Mouse (Mus musculus) intestine, postnatal 0 days (tissue): ENCODE data around the gene Edn2. TPM values are rescaled to one million over a fixed set of nuclear protein-coding genes. Genes with fewer than 3 reads are reported as not detected.
A peak's percentile ranks its signal among the peaks of the same experiment; 100 is the strongest.

ENCODE experiments used
- ATAC-seq: fragments of 200-750 bp; cut with Nextera tagmentation; 2 replicates; pipeline ENCODE4 v1.8.0; 2017; ENCODE audit warnings: mild to moderate bottlenecking, moderate TSS enrichment, moderate library complexity
- H3K27ac ChIP-seq: fragments of 300-500 bp; sonication (generic); 2 replicates; pipeline ENCODE4 v1.5.1; 2014; ENCODE audit warnings: mild to moderate bottlenecking, low read depth, low read length, moderate library complexity
- H3K27me3 ChIP-seq: fragments of 300-500 bp; sonication (generic); replicated peaks from 2 replicates; pipeline ENCODE4 v1.6.1; 2014; ENCODE audit warnings: low read length, mixed read lengths; ENCODE audit not compliant: control insufficient read depth, insufficient read depth
- H3K36me3 ChIP-seq: fragments of 300-500 bp; sonication (generic); 2 replicates; pipeline ENCODE4 v1.6.1; 2014; ENCODE audit warnings: mild to moderate bottlenecking, moderate library complexity; ENCODE audit not compliant: control insufficient read depth, insufficient read depth
- H3K4me1 ChIP-seq: fragments of 300-500 bp; sonication (generic); replicated peaks from 2 replicates; pipeline ENCODE4 v1.6.1; 2014; ENCODE audit warnings: antibody characterized with exemption, low read length, mixed read lengths; ENCODE audit not compliant: control insufficient read depth, insufficient read depth
- H3K4me2 ChIP-seq: fragments of 300-500 bp; sonication (generic); replicated peaks from 2 replicates; pipeline ENCODE4 v1.6.1; 2014; ENCODE audit warnings: low read depth, mild to moderate bottlenecking, moderate library complexity
- H3K4me3 ChIP-seq: fragments of 300-500 bp; sonication (generic); 2 replicates; pipeline ENCODE4 v1.5.1; 2014; ENCODE audit warnings: low read depth, low read length
- H3K9ac ChIP-seq: fragments of 300-500 bp; sonication (generic); 2 replicates; pipeline ENCODE4 v1.6.1; 2014; ENCODE audit warnings: mild to moderate bottlenecking, low read depth, low read length
- H3K9me3 ChIP-seq: fragments of 300-500 bp; sonication (generic); 2 replicates; pipeline ENCODE4 v1.6.1; 2016; ENCODE audit warnings: mixed run types; ENCODE audit not compliant: control insufficient read depth
- CTCF ChIP-seq: sonication (generic); IDR thresholded peaks from 2 replicates; pipeline ENCODE4 v1.5.1; 2016; ENCODE audit warnings: low read depth, mild to moderate bottlenecking, control low read depth, antibody characterized with exemption, moderate library complexity
- WGBS: fragments of 180-500 bp; shearing (Covaris S2); extraction: QIAGEN DNeasy Blood & Tissue Kit; methylation state at CpG from one replicate; pipeline ENCODE4 v1.1.7; 2014; 5-methylcytosine and 5-hydroxymethylcytosine counted together
- polyA plus RNA-seq: library from polyadenylated mRNA; unstranded; fragments of >200 nt; fragmentation: Nextera tagmentation; extraction: Ambion mirVana; gene quantifications from 2 replicates; pipeline ENCODE4 v1.2.1, GENCODE M21; 2015

Edn2 gene
- polyA plus RNA-seq, 1 experiment from 2014 or later, result 5.6 TPM

DNA sequence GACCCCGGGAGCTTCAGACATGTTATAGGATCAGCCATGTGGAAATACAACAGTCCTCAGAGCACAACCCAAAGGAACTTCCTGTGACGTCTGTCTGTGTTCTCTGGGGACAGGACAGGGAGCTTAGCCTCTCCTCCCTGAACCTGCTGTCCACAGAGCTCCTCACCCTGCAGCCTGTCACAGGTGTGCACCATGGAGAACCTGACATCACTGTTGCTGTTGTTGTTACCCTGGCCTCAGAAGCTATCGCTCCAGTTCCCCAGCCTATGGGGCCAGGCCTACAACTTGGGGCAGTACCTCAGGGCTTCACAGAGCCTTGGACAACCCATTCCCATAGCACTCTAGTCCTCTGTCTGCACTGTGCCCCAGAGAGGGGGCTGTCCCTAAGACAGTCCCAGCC lies 33.7 kb upstream of the Edn2 start:
- Histone ChIP-seq H3K27me3 (no peaks in the 10 kb centered on the region), H3K36me3 (no peaks in the 10 kb centered on the region), H3K9ac (no peak overlapping the region), H3K4me1 (no peaks in the 10 kb centered on the region), H3K9me3 (no peaks in the 10 kb centered on the region), H3K27ac (no peak overlapping the region), H3K4me3 (no peak overlapping the region), H3K4me2 (no peak overlapping the region)
- no peak for TF ChIP-seq CTCF
- WGBS, result 82% methylated on average over 3 of the region's 3 CpGs
- ATAC-seq, result no peak

DNA sequence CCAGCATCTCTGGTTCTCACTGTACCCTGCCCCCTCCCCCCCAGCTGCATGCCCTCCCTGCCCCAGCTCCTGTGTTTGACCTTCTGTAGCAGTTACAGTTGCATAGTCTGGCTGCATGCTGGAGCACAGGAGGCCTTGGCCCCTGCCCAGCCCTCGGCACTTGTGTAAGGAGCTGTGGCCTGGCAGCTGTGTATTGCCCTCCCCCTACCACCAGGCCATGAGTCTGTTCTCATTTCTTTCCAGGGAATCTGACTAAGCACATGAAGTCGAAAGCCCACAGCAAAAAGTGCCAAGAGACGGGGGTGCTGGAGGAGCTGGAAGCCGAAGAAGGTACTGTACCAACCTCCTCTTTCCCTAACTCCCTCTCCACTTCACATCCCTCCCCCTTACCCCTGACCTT lies 33.0 kb upstream of the Edn2 start:
- 66% methylated on average over 4 of the region's 4 CpGs for WGBS
- H3K36me3 ChIP-seq, result no peaks in the 10 kb centered on the region
- no peak overlapping the region for H3K27ac ChIP-seq
- TF ChIP-seq CTCF, result no peak
- no peaks in the 10 kb centered on the region for H3K27me3 ChIP-seq
- ATAC-seq, result no peak
- no peak overlapping the region for H3K4me3 ChIP-seq
- no peaks in the 10 kb centered on the region for H3K4me1 ChIP-seq
- no peak overlapping the region for H3K4me2 ChIP-seq
- H3K9me3 ChIP-seq, result no peaks in the 10 kb centered on the region
- H3K9ac ChIP-seq, result no peak overlapping the region

GRCm38 (mm10) chr4:120129233-120129885 lies 31.6 kb upstream of the Edn2 start:
- TF ChIP-seq CTCF, result peak; percentile 94
- Histone ChIP-seq H3K4me2 (no peak overlapping the region), H3K9me3 (no peaks in the 10 kb centered on the region), H3K36me3 (no peaks in the 10 kb centered on the region; the same call in 1 of the 2 replicates), H3K27me3 (no peaks in the 10 kb centered on the region), H3K9ac (no peak overlapping the region), H3K4me3 (no peak overlapping the region), H3K27ac (no peak overlapping the region), H3K4me1 (no peaks in the 10 kb centered on the region)
- WGBS, result 51% methylated on average over 4 of the region's 4 CpGs
- no peak; the same call in 1 of the 2 replicates for ATAC-seq

DNA sequence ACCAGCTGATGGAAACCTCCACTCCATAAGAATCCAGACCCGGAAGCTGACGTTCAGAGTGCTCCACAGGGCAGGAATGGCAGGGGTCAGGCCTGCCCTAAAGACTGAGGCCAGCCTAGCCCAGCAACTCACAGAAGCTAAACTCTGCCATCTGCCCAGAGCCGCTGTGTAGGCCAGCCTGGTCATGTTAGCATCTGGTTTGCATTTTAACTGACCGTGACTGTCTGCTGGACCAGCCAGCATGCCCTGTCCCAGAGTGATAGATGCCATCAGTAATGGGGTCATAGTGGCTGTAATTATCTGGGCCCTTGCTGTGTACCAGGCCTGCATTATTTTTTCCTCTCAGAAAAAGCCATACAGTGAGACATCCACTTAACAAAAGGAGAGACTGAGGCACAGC lies 30.1 kb upstream of the Edn2 start:
- no peaks in the 10 kb centered on the region for H3K27me3 ChIP-seq
- TF ChIP-seq CTCF, result no peak
- 91% methylated on average over 4 of the region's 4 CpGs for WGBS

DNA sequence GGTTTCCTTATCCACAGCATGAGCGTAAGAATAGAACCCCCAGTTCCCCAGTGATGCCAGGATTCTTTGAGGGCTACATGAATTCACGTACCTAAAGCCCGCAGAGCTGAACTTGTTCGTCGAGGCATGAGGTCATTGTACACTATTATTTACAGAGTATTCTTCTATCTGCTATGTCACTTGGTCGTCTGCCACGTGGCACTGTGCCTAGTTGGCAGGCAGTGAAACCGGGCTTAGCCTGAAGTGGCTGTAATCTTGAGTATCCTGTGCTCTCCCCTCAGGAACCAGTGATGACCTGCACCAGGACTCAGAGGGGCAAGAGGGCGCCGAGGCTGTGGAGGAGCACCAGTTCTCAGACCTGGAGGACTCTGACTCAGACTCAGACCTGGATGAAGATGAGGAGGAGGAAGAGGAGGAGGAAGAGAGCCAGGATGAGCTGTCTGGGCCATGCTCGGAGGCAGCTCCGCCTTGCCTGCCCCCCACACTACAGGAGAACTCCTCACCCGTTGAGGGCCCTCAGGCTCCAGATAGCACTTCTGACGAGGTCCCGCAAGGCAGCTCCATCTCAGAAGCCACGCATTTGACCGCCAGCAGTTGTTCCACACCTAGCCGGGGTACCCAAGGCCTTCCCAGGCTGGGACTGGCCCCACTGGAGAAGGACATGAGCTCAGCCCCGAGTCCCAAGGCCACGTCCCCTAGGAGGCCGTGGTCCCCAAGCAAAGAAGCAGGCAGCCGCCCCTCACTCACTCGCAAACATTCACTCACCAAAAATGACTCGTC lies 29.4 kb upstream of the Edn2 start:
- 71% methylated on average over 24 of the region's 24 CpGs for WGBS
- ATAC-seq, result no peak
- TF ChIP-seq CTCF, result no peak
- Histone ChIP-seq H3K9me3 (no peaks in the 10 kb centered on the region), H3K4me1 (no peaks in the 10 kb centered on the region), H3K4me2 (no peak overlapping the region), H3K36me3 (no peaks in the 10 kb centered on the region; the same call in 1 of the 2 replicates), H3K9ac (no peak overlapping the region), H3K27ac (no peak overlapping the region), H3K4me3 (no peak overlapping the region), H3K27me3 (no peaks in the 10 kb centered on the region)

More for the DNA sequence above, 30.1 kb upstream of the Edn2 start:
- ATAC-seq, result no peak
- no peaks in the 10 kb centered on the region; the same call in 1 of the 2 replicates for H3K36me3 ChIP-seq
- no peak overlapping the region for H3K9ac ChIP-seq
- no peaks in the 10 kb centered on the region for H3K9me3 ChIP-seq
- H3K27ac ChIP-seq, result no peak overlapping the region
- no peak overlapping the region for H3K4me3 ChIP-seq
- no peak overlapping the region for H3K4me2 ChIP-seq
- H3K4me1 ChIP-seq, result no peaks in the 10 kb centered on the region

DNA sequence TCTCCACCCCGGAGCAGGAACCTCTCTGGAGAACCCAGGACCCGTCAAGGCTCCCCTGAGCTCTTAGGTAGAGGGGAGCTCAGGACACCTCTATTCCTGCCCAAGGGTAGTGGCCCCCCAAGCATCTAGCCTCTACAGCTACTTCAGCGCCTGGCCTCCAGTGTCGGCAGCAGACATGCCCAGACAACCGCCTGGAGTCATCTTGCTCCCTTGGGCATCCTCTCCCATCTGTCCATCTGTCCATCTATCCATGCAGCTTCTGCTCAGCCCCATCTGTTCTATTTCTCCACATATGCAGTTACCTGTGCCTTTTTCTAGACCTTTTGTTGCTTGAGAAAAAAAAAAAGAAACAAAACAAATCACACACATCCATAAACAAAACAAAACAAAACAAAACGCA lies 26.8 kb upstream of the Edn2 start:
- no peaks in the 10 kb centered on the region for H3K27me3 ChIP-seq
- no peak for ATAC-seq
- no peak overlapping the region for H3K27ac ChIP-seq
- H3K36me3 ChIP-seq, result no peaks in the 10 kb centered on the region; the same call in 1 of the 2 replicates
- H3K9ac ChIP-seq, result no peak overlapping the region
- no peaks in the 10 kb centered on the region for H3K9me3 ChIP-seq
- 89% methylated on average over 6 of the region's 6 CpGs for WGBS
- no peaks in the 10 kb centered on the region for H3K4me1 ChIP-seq
- no peak overlapping the region for H3K4me3 ChIP-seq
- no peak overlapping the region for H3K4me2 ChIP-seq
- TF ChIP-seq CTCF, result no peak
